Mouse (Mus musculus) olfactory bulb, adult 2 months (tissue): ENCODE measurements at regions not wholly inside any gene's neighbourhood (a gene's known extent, or its start where the extent isn't known, plus 50 kb on each side); places are given as distances from the start of the nearest gene placed in this dataset.

Source experiments
- CTCF ChIP-seq: fragments of 200-500 bp; IDR thresholded peaks from 2 replicates; pipeline ENCODE4 v1.5.1; 2012; ENCODE audit warnings: low read depth, mild to moderate bottlenecking, low read length, moderate library complexity; ENCODE audit not compliant: insufficient read depth
- POLR2A ChIP-seq: fragments of 200-500 bp; IDR thresholded peaks from 2 replicates; pipeline ENCODE4 v1.6.1; 2012; ENCODE audit warnings: mild to moderate bottlenecking, low read depth, low read length, moderate library complexity; ENCODE audit not compliant: insufficient read depth

DNA sequence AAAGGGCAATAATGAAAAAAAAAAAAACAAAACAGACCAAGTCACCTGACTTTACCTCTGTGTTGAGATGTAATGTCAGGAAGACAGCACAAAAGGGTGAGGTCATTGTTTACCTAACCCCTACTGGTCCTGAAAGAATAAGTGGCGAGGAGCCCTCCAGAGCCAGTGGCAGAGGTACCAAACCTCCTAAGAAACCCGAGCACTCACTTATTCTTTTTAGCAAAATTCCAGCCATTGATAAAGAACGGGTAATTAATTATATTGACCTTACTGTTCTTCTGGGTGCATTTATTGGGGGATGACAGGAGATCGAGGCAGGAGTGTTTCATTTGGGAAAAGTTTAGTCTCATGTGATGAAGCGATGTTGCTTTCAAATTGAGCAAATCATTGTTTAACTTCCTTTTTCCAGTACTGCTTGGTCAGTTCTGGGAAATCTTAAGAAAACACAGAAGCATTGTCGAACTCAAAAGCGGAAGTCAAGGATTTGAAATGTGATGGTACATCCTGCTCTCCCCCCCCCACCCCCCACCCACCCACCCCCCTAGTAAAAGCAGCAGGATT lies 56.8 kb upstream of the Klf6 start:
- TF ChIP-seq CTCF (no peak), POLR2A (no peak)
